Mouse (Mus musculus): Measurements from ENCODE around the gene Akap5. TPM values are rescaled to one million over a fixed set of nuclear protein-coding genes. Genes with fewer than 3 reads are reported as not detected.

Gene Akap5
- polyA plus RNA-seq, 1 experiment from 2014 or later: 17.0 TPM

- Histone ChIP-seq H3K36me3 (ENCODE audit: control insufficient read depth, insufficient read depth, low read length) (no peaks in the 10 kb centered on the region), H3K9me3 (ENCODE audit: control insufficient read depth, low read length) (no peaks in the 10 kb centered on the region), H3K4me2 (ENCODE audit: low read depth, low read length) (no peak overlapping the region), H3K4me3 (ENCODE audit: low read depth, low read length) (no peak overlapping the region), H3K27ac (ENCODE audit: low read depth, low read length) (no peak overlapping the region), H3K27me3 (ENCODE audit: control insufficient read depth, insufficient read depth, low read length) (no peaks in the 10 kb centered on the region), H3K9ac (replicated peaks; ENCODE audit: low read depth, low read length) (no peak overlapping the region), H3K4me1 (ENCODE audit: control insufficient read depth, insufficient read depth, low read length) (0 out of 2 replicates have a peak, but pooled peaks cover 3% of the 10 kb centered on the region)
- WGBS: 86% methylated on average over 6 of the region's 6 CpGs
- no peak for ATAC-seq (ENCODE audit: low read depth)
Observed at GRCm38 (mm10) chr12:76377059-76377458, 52.4 kb downstream of the Akap5 start.

DNA sequence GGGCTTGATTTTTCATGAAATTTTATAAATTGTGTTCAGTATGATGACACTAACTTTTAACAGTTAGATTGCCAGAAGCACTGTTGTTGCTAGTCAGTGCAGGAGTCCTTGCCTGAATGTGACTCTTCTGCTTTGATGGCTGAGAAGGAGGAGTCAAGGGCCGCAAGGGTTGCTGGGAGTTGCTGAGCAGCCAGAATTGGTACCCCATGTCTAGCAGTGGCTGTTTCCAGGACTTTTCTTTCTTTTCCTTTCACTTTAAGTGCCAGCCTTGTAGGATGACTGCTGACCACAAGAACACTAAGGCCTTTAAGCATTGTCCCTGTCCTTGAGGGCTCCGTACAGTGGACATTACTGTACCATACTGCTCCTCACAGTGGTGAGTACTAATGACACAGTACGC is 53.0 kb downstream of the Akap5 start:
- Histone ChIP-seq H3K9ac (replicated peaks; ENCODE audit: low read depth, low read length) (no peak overlapping the region), H3K4me2 (ENCODE audit: low read depth, low read length) (no peak overlapping the region), H3K27ac (ENCODE audit: low read depth, low read length) (no peak overlapping the region), H3K4me1 (ENCODE audit: control insufficient read depth, insufficient read depth, low read length) (no peaks in the 10 kb centered on the region), H3K27me3 (ENCODE audit: control insufficient read depth, insufficient read depth, low read length) (no peaks in the 10 kb centered on the region), H3K4me3 (ENCODE audit: low read depth, low read length) (no peak overlapping the region), H3K9me3 (ENCODE audit: control insufficient read depth, low read length) (no peaks in the 10 kb centered on the region), H3K36me3 (ENCODE audit: control insufficient read depth, insufficient read depth, low read length) (no peaks in the 10 kb centered on the region)
- no peak for ATAC-seq (ENCODE audit: low read depth)
- WGBS: 95% methylated on average over 3 of the region's 3 CpGs

- ATAC-seq (ENCODE audit: low read depth): no peak
- no peak overlapping the region for H3K9ac ChIP-seq (replicated peaks; ENCODE audit: low read depth, low read length)
Observed at GRCm38 (mm10) chr12:76378556-76378955, 53.9 kb downstream of the Akap5 start.

GRCm38 (mm10) chr12:76380151-76380550 is 55.5 kb downstream of the Akap5 start:
- no peak for ATAC-seq (ENCODE audit: low read depth)
- Histone ChIP-seq H3K4me1 (ENCODE audit: control insufficient read depth, insufficient read depth, low read length) (no peaks in the 10 kb centered on the region), H3K27ac (ENCODE audit: low read depth, low read length) (no peak overlapping the region), H3K27me3 (ENCODE audit: control insufficient read depth, insufficient read depth, low read length) (no peaks in the 10 kb centered on the region), H3K9me3 (ENCODE audit: control insufficient read depth, low read length) (no peaks in the 10 kb centered on the region), H3K9ac (replicated peaks; ENCODE audit: low read depth, low read length) (no peak overlapping the region), H3K36me3 (ENCODE audit: control insufficient read depth, insufficient read depth, low read length) (no peaks in the 10 kb centered on the region), H3K4me3 (ENCODE audit: low read depth, low read length) (no peak overlapping the region), H3K4me2 (ENCODE audit: low read depth, low read length) (no peak overlapping the region)
- 89% methylated on average over 7 of the region's 7 CpGs for WGBS

More at GRCm38 (mm10) chr12:76378556-76378955, 53.9 kb downstream of the Akap5 start:
- H3K36me3 ChIP-seq (ENCODE audit: control insufficient read depth, insufficient read depth, low read length): no peaks in the 10 kb centered on the region
- H3K27ac ChIP-seq (ENCODE audit: low read depth, low read length): no peak overlapping the region
- no peaks in the 10 kb centered on the region for H3K4me1 ChIP-seq (ENCODE audit: control insufficient read depth, insufficient read depth, low read length)
- H3K4me3 ChIP-seq (ENCODE audit: low read depth, low read length): no peak overlapping the region
- 93% methylated on average over 5 of the region's 5 CpGs for WGBS
- no peaks in the 10 kb centered on the region for H3K9me3 ChIP-seq (ENCODE audit: control insufficient read depth, low read length)
- no peaks in the 10 kb centered on the region for H3K27me3 ChIP-seq (ENCODE audit: control insufficient read depth, insufficient read depth, low read length)
- H3K4me2 ChIP-seq (ENCODE audit: low read depth, low read length): no peak overlapping the region

Other genes with a start within 250 kb of the Akap5 start
- 0.08 and 0.19 TPM in 2 replicates for gene Esr2, start 147.6 kb upstream of the Akap5 start, polyA plus RNA-seq (2014; fragmentation: Nextera tagmentation; extraction: Ambion mirVana)
- gene Tex21, start 78.1 kb upstream of the Akap5 start, polyA plus RNA-seq (2014; fragmentation: Nextera tagmentation; extraction: Ambion mirVana): 0.20 TPM in 1 of 2 replicates, not detected in the other
- gene Mthfd1, start 69.6 kb upstream of the Akap5 start, polyA plus RNA-seq (2014; fragmentation: Nextera tagmentation; extraction: Ambion mirVana): 26.8 and 31.0 TPM in 2 replicates
- gene Zbtb25, start 44.7 kb downstream of the Akap5 start, polyA plus RNA-seq (2014; fragmentation: Nextera tagmentation; extraction: Ambion mirVana): 14.5 and 16.6 TPM in 2 replicates
- 3.5 and 5.1 TPM in 2 replicates for gene Zbtb1, start 45.4 kb downstream of the Akap5 start, polyA plus RNA-seq (2014; fragmentation: Nextera tagmentation; extraction: Ambion mirVana)
- 4.7 and 5.7 TPM in 2 replicates for gene Hspa2, start 79.3 kb downstream of the Akap5 start, polyA plus RNA-seq (2014; fragmentation: Nextera tagmentation; extraction: Ambion mirVana)
- gene Ppp1r36, start 92.6 kb downstream of the Akap5 start, polyA plus RNA-seq (2014; fragmentation: Nextera tagmentation; extraction: Ambion mirVana): 0.81 and 1.5 TPM in 2 replicates
- 0.47 and 0.90 TPM in 2 replicates for gene Plekhg3, start 206.0 kb downstream of the Akap5 start, polyA plus RNA-seq (2014; fragmentation: Nextera tagmentation; extraction: Ambion mirVana)

All from neural tube, embryonic 14.5 days (tissue).